Mouse (Mus musculus) CH12.LX (cell line): ENCODE measurements at regions not wholly inside any gene's neighbourhood (a gene's known extent, or its start where the extent isn't known, plus 50 kb on each side); places are given as distances from the start of the nearest gene placed in this dataset.

Experiments used
- DNase-seq: peaks from one replicate; pipeline ENCODE4 v3.0.0-alpha.2; 2013; ENCODE audit errors: extremely low read depth
- H3K27ac ChIP-seq: 2 replicates; pipeline ENCODE4 v1.5.1; 2012; ENCODE audit warnings: low read depth, mild to moderate bottlenecking, control low read depth, moderate library complexity; ENCODE audit not compliant: insufficient read depth
- H3K27me3 ChIP-seq: replicated peaks from 2 replicates; pipeline ENCODE3; 2012; ENCODE audit warnings: inconsistent platforms
- H3K36me3 ChIP-seq, 2 experiments: replicated peaks in 1 of 2; 2 replicates each; pipeline versions ENCODE3 to v1.6.1; 2012; ENCODE audit warnings: inconsistent platforms in 1 of 2, low read length in 1 of 2, mild to moderate bottlenecking in 1 of 2, mixed read lengths in 1 of 2, moderate library complexity in 1 of 2; ENCODE audit not compliant: control insufficient read depth in 1 of 2, insufficient read depth in 1 of 2
- H3K4me1 ChIP-seq, 2 experiments: 2 replicates each; pipeline ENCODE4 v1.6.1; 2012; ENCODE audit warnings: inconsistent platforms in 1 of 2, moderate library complexity in 1 of 2; ENCODE audit not compliant: insufficient read depth in 2 of 2, control insufficient read depth in 1 of 2
- H3K4me2 ChIP-seq: 2 replicates; pipeline ENCODE4 v1.6.1; 2012; ENCODE audit warnings: low read depth, mild to moderate bottlenecking, control low read depth; ENCODE audit not compliant: poor library complexity, insufficient read depth, severe bottlenecking
- H3K4me3 ChIP-seq, 3 experiments: fragments of 150-350 bp in 1 of 3; sonication (generic) in 1 of 3; replicated peaks in 1 of 3; 2 replicates each; pipeline versions ENCODE3 to v1.5.1; 2011 to 2012; ENCODE audit warnings: low read depth in 2 of 3, low read length in 2 of 3, mild to moderate bottlenecking in 2 of 3, moderate library complexity in 2 of 3, control low read depth in 1 of 3, improper control_type of control experiment in 1 of 3, inconsistent platforms in 1 of 3, mixed read lengths in 1 of 3; ENCODE audit not compliant: poor library complexity in 1 of 3
- H3K79me2 ChIP-seq: replicated peaks from 2 replicates; pipeline ENCODE4 v1.6.1; 2012; ENCODE audit warnings: mild to moderate bottlenecking, moderate library complexity; ENCODE audit not compliant: control insufficient read depth, poor library complexity, insufficient read depth, severe bottlenecking; ENCODE audit errors: extremely low read depth
- H3K9ac ChIP-seq: 2 replicates; pipeline ENCODE4 v1.6.1; 2012; ENCODE audit warnings: low read depth, mild to moderate bottlenecking, control low read depth, moderate library complexity; ENCODE audit not compliant: insufficient read depth
- H3K9me3 ChIP-seq: replicated peaks from 2 replicates; pipeline ENCODE3; 2012; ENCODE audit warnings: low read length, inconsistent platforms, mixed read lengths
- CTCF ChIP-seq, 2 experiments: IDR thresholded peaks in 1 of 2; conservative IDR thresholded peaks in 1 of 2; 2 replicates each; pipeline ENCODE4 v1.5.1; 2011 to 2012; ENCODE audit warnings: low read depth in 2 of 2, low read length in 2 of 2, improper control_type of control experiment in 1 of 2, inconsistent platforms in 1 of 2, mild to moderate bottlenecking in 1 of 2, moderate library complexity in 1 of 2
- E2F4 ChIP-seq: IDR thresholded peaks from 2 replicates; pipeline ENCODE4 v1.6.1; 2011; ENCODE audit warnings: low read depth, low read length, improper control_type of control experiment; ENCODE audit not compliant: insufficient replicate concordance
- ELF1 ChIP-seq: IDR thresholded peaks from 2 replicates; pipeline ENCODE4 v1.6.1; 2014; ENCODE audit warnings: low read depth, mild to moderate bottlenecking, inconsistent platforms, low read length, improper control_type of control experiment
- EP300 ChIP-seq: IDR thresholded peaks from 2 replicates; pipeline ENCODE4 v1.6.1; 2011; ENCODE audit warnings: low read length, improper control_type of control experiment
- GABPA ChIP-seq: IDR thresholded peaks from 2 replicates; pipeline ENCODE4 v1.6.1; 2012; ENCODE audit warnings: low read depth, low read length, improper control_type of control experiment, inconsistent platforms; ENCODE audit not compliant: insufficient replicate concordance
- KAT2A ChIP-seq: IDR thresholded peaks from 2 replicates; pipeline ENCODE4 v1.6.1; 2012; ENCODE audit warnings: low read length, improper control_type of control experiment, inconsistent platforms; ENCODE audit not compliant: insufficient replicate concordance
- MAX ChIP-seq: IDR thresholded peaks from 2 replicates; pipeline ENCODE4 v1.6.1; 2011; ENCODE audit warnings: low read length, improper control_type of control experiment
- MEF2A ChIP-seq: IDR thresholded peaks from 2 replicates; pipeline ENCODE4 v1.6.1; 2014; ENCODE audit warnings: low read depth, mild to moderate bottlenecking, inconsistent platforms, low read length, improper control_type of control experiment, borderline replicate concordance
- NELFE ChIP-seq: IDR thresholded peaks from 2 replicates; pipeline ENCODE4 v1.6.1; 2011; ENCODE audit warnings: low read depth, low read length, improper control_type of control experiment
- NRF1 ChIP-seq: IDR thresholded peaks from 2 replicates; pipeline ENCODE4 v1.6.1; 2014; ENCODE audit warnings: low read depth, mild to moderate bottlenecking, inconsistent platforms, low read length, improper control_type of control experiment, moderate library complexity
- POLR2A ChIP-seq: IDR thresholded peaks from 2 replicates; pipeline ENCODE4 v1.6.1; 2011; ENCODE audit warnings: low read depth, mild to moderate bottlenecking, improper control_type of control experiment, low read length
- POLR2AphosphoS2 ChIP-seq: IDR thresholded peaks from 2 replicates; pipeline ENCODE4 v1.6.1; 2011; ENCODE audit warnings: low read depth, low read length, improper control_type of control experiment
- SIN3A ChIP-seq: IDR thresholded peaks from 2 replicates; pipeline ENCODE4 v1.6.1; 2012; ENCODE audit warnings: low read length, improper control_type of control experiment, inconsistent platforms
- SMC3 ChIP-seq: IDR thresholded peaks from 2 replicates; pipeline ENCODE4 v1.6.1; 2011; ENCODE audit warnings: low read depth, low read length, improper control_type of control experiment
- USF1 ChIP-seq: IDR thresholded peaks from 2 replicates; pipeline ENCODE4 v1.6.1; 2014; ENCODE audit warnings: low read depth, mild to moderate bottlenecking, inconsistent platforms, low read length, improper control_type of control experiment
- ZKSCAN1 ChIP-seq: IDR thresholded peaks from 2 replicates; pipeline ENCODE4 v1.6.1; 2012; ENCODE audit warnings: low read depth, inconsistent platforms, low read length, improper control_type of control experiment, borderline replicate concordance
- ZMIZ1 ChIP-seq: IDR thresholded peaks from 2 replicates; pipeline ENCODE4 v1.6.1; 2012; ENCODE audit warnings: low read depth, mild to moderate bottlenecking, inconsistent platforms, low read length, improper control_type of control experiment
- dilution Hi-C: fragments of 300-500 bp; cut with MboI; formaldehyde crosslinking; loops from 2 replicates; pipeline ENCODE4 v1.14.3; 2020; ENCODE audit warnings: low sequenced_read_pairs; ENCODE audit not compliant: extremely low pct_unique_long_range_greater_than_20kb, extremely low pct_ligation_motif_present
- in situ Hi-C: fragments of 300-500 bp; cut with MboI; formaldehyde crosslinking; loops from 3 replicates; pipeline ENCODE4 v1.14.3; 2019; ENCODE audit warnings: low sequenced_read_pairs, low pct_ligation_motif_present, low pct_unique_long_range_greater_than_20kb, mixed read lengths

- H3K4me1 ChIP-seq, result no peaks in the 10 kb centered on the region
- H3K79me2 ChIP-seq, result no peaks in the 10 kb centered on the region
- no peak overlapping the region for H3K27ac ChIP-seq
- no peak for TF ChIP-seq NRF1
- no peak for TF ChIP-seq POLR2AphosphoS2
- TF ChIP-seq USF1, result no peak
- TF ChIP-seq MEF2A, result no peak
- no peak for TF ChIP-seq EP300
- no peak for TF ChIP-seq ELF1
- TF ChIP-seq MAX, result no peak
- TF ChIP-seq, all 38 proteins: peak for 0
- H3K36me3 ChIP-seq, result no peaks in the 10 kb centered on the region
- H3K9ac ChIP-seq, result no peak overlapping the region
- DNase-seq, result no peak
- in situ Hi-C loops (no loop called here), dilution Hi-C loops (no loop called here)
- H3K4me2 ChIP-seq, result no peak overlapping the region
- no peaks in the 10 kb centered on the region for H3K27me3 ChIP-seq
- no peaks in the 10 kb centered on the region for H3K9me3 ChIP-seq
- no peak overlapping the region for H3K4me3 ChIP-seq
Measured at GRCm38 (mm10) chr12:74518032-74518431, 201.8 kb upstream of the Gm11042 start.

- Histone ChIP-seq H3K4me2 (no peak overlapping the region), H3K9me3 (no peaks in the 10 kb centered on the region), H3K27me3 (no peaks in the 10 kb centered on the region), H3K27ac (no peak overlapping the region), H3K79me2 (no peaks in the 10 kb centered on the region), H3K9ac (no peak overlapping the region), H3K4me1 (no peaks in the 10 kb centered on the region), H3K4me3 (no peak overlapping the region), H3K36me3 (no peaks in the 10 kb centered on the region)
- dilution Hi-C loops (no loop called here), in situ Hi-C loops (no loop called here)
- TF ChIP-seq GABPA (no peak), POLR2AphosphoS2 (no peak)
- DNase-seq, result no peak
Measured at GRCm38 (mm10) chr12:74516527-74516926, 200.3 kb upstream of the Gm11042 start.

- dilution Hi-C loops, result no loop called here
- Histone ChIP-seq H3K27ac (no peak overlapping the region), H3K9ac (no peak overlapping the region), H3K36me3 (no peaks in the 10 kb centered on the region), H3K27me3 (no peaks in the 10 kb centered on the region), H3K9me3 (no peaks in the 10 kb centered on the region), H3K4me1 (no peaks in the 10 kb centered on the region), H3K4me2 (no peak overlapping the region), H3K4me3 (no peak overlapping the region), H3K79me2 (no peaks in the 10 kb centered on the region)
- in situ Hi-C loops, result no loop called here
- no peak for TF ChIP-seq SMC3
- TF ChIP-seq ZKSCAN1, result no peak
- TF ChIP-seq NRF1, result no peak
- no peak for TF ChIP-seq E2F4
- no peak for TF ChIP-seq KAT2A
- no peak for TF ChIP-seq SIN3A
- no peak for TF ChIP-seq POLR2A
- no peak for TF ChIP-seq CTCF (conservative IDR thresholded peaks at IDR 0.05 in 1 of 2, IDR thresholded peaks at IDR 0.05 in 1 of 2; ENCODE audit: low read depth in 2 of 2, low read length in 2 of 2)
- no peak for TF ChIP-seq NELFE
- TF ChIP-seq ZMIZ1, result no peak
- DNase-seq, result no peak
Measured at GRCm38 (mm10) chr12:74502791-74503190, 186.6 kb upstream of the Gm11042 start.
